Mouse (Mus musculus) hindbrain, embryonic 10.5 days (tissue): ENCODE data around the gene Col4a2. TPM values are rescaled to one million over a fixed set of nuclear protein-coding genes. Genes with fewer than 3 reads are reported as not detected.

Experiments
- DNase-seq: peaks from one replicate; pipeline ENCODE4 v3.0.0-alpha.2; 2017; ENCODE audit warnings: low spot score
- H3K27ac ChIP-seq: fragments of 300-500 bp; sonication (generic); 2 replicates; pipeline ENCODE4 v1.5.1; 2016; ENCODE audit warnings: mild to moderate bottlenecking, moderate library complexity
- H3K27me3 ChIP-seq: fragments of 300-500 bp; sonication (generic); 2 replicates; pipeline ENCODE4 v1.6.1; 2016; ENCODE audit warnings: mild to moderate bottlenecking; ENCODE audit not compliant: poor library complexity, insufficient read depth, severe bottlenecking
- H3K36me3 ChIP-seq: fragments of 300-500 bp; sonication (generic); 2 replicates; pipeline ENCODE4 v1.6.1; 2016; ENCODE audit warnings: mild to moderate bottlenecking, moderate library complexity
- H3K4me1 ChIP-seq: fragments of 300-500 bp; sonication (generic); replicated peaks from 2 replicates; pipeline ENCODE4 v1.6.1; 2016; ENCODE audit warnings: mild to moderate bottlenecking
- H3K4me3 ChIP-seq: fragments of 300-500 bp; sonication (generic); 2 replicates; pipeline ENCODE4 v1.5.1; 2016; ENCODE audit warnings: mild to moderate bottlenecking, moderate library complexity
- H3K9me3 ChIP-seq: fragments of 300-500 bp; sonication (generic); 2 replicates; pipeline ENCODE4 v1.6.1; 2016; ENCODE audit warnings: mild to moderate bottlenecking, moderate library complexity
- WGBS: fragments of 180-500 bp; shearing (Covaris S2); methylation state at CpG from one replicate; pipeline ENCODE4 v1.1.7; 2016; 5-methylcytosine and 5-hydroxymethylcytosine counted together
- polyA plus RNA-seq: library from polyadenylated mRNA; unstranded; fragments of >200 nt; fragmentation: Nextera tagmentation; extraction: Ambion mirVana; gene quantifications from 2 replicates; pipeline ENCODE4 v1.2.1, GENCODE M21; 2016

Gene Col4a2
- polyA plus RNA-seq, 1 experiment from 2014 or later: 52.9 TPM

- no peak for DNase-seq
- peaks cover 33% of the 10 kb centered on the region for H3K4me1 ChIP-seq
- H3K27ac ChIP-seq: no peak overlapping the region
- peaks cover 50% of the 10 kb centered on the region for H3K27me3 ChIP-seq
- H3K36me3 ChIP-seq: no peaks in the 10 kb centered on the region
- H3K4me3 ChIP-seq: no peak overlapping the region
- H3K9me3 ChIP-seq: peaks cover 4% of the 10 kb centered on the region; the same call in 1 of the 2 replicates
- 75% methylated on average over 7 of the region's 7 CpGs for WGBS
Measured at GRCm38 (mm10) chr8:11470694-11471093, 158.1 kb downstream of the Col4a2 start.

GRCm38 (mm10) chr8:11471309-11471708 lies 158.7 kb downstream of the Col4a2 start:
- no peak for DNase-seq
- H3K27me3 ChIP-seq: peaks cover 56% of the 10 kb centered on the region
- H3K4me1 ChIP-seq: peaks cover 32% of the 10 kb centered on the region
- H3K4me3 ChIP-seq: no peak overlapping the region
- peaks cover 4% of the 10 kb centered on the region; the same call in 1 of the 2 replicates for H3K9me3 ChIP-seq
- no peaks in the 10 kb centered on the region for H3K36me3 ChIP-seq
- H3K27ac ChIP-seq: no peak overlapping the region
- WGBS: 40% methylated on average over 8 of the region's 8 CpGs

GRCm38 (mm10) chr8:11473072-11473471 lies 160.5 kb downstream of the Col4a2 start:
- H3K4me1 ChIP-seq: peaks cover 48% of the 10 kb centered on the region
- H3K36me3 ChIP-seq: no peaks in the 10 kb centered on the region
- H3K4me3 ChIP-seq: no peak overlapping the region
- no peaks in the 10 kb centered on the region for H3K9me3 ChIP-seq
- peak overlapping the region; percentile 42; the same call in 1 of the 2 replicates for H3K27ac ChIP-seq
- no peak for DNase-seq
- H3K27me3 ChIP-seq: peaks cover 73% of the 10 kb centered on the region
- 37% methylated on average over 4 of the region's 4 CpGs for WGBS

- peaks cover 65% of the 10 kb centered on the region for H3K4me1 ChIP-seq
- H3K27ac ChIP-seq: no peak overlapping the region
- no peak for DNase-seq
- H3K9me3 ChIP-seq: no peaks in the 10 kb centered on the region
- WGBS: 3% methylated on average over 10 of the region's 10 CpGs
- no peaks in the 10 kb centered on the region for H3K36me3 ChIP-seq
- H3K4me3 ChIP-seq: no peak overlapping the region
- H3K27me3 ChIP-seq: peaks cover 97% of the 10 kb centered on the region
Measured at GRCm38 (mm10) chr8:11475397-11475796, 162.8 kb downstream of the Col4a2 start.

- no peaks in the 10 kb centered on the region for H3K9me3 ChIP-seq
- peaks cover 68% of the 10 kb centered on the region for H3K4me1 ChIP-seq
- no peak for DNase-seq
- 15% methylated on average over 2 of the region's 2 CpGs for WGBS
- H3K27me3 ChIP-seq: peaks cover 100% of the 10 kb centered on the region
- H3K36me3 ChIP-seq: no peaks in the 10 kb centered on the region
- H3K4me3 ChIP-seq: no peak overlapping the region
- H3K27ac ChIP-seq: no peak overlapping the region
Measured at GRCm38 (mm10) chr8:11475876-11476275, 163.3 kb downstream of the Col4a2 start.

- H3K4me1 ChIP-seq: peaks cover 65% of the 10 kb centered on the region
- H3K27me3 ChIP-seq: peaks cover 98% of the 10 kb centered on the region
- H3K36me3 ChIP-seq: no peaks in the 10 kb centered on the region
- no peaks in the 10 kb centered on the region for H3K9me3 ChIP-seq
- peak overlapping the region; percentile 39 for H3K4me3 ChIP-seq
- peak overlapping the region; percentile 16; the same call in 1 of the 2 replicates for H3K27ac ChIP-seq
- peak; percentile 52 for DNase-seq
- 3% methylated on average over 24 of the region's 24 CpGs for WGBS
Measured at GRCm38 (mm10) chr8:11476338-11477177, 164.0 kb downstream of the Col4a2 start.

GRCm38 (mm10) chr8:11477178-11477553 lies 164.6 kb downstream of the Col4a2 start:
- Histone ChIP-seq H3K4me1 (peaks cover 69% of the 10 kb centered on the region), H3K27ac (no peak overlapping the region), H3K4me3 (peak overlapping the region; percentile 39), H3K27me3 (peaks cover 98% of the 10 kb centered on the region), H3K36me3 (no peaks in the 10 kb centered on the region), H3K9me3 (no peaks in the 10 kb centered on the region)
- WGBS: 3% methylated on average over 9 of the region's 9 CpGs
- no peak for DNase-seq

- DNase-seq: peak; percentile 76
- no peaks in the 10 kb centered on the region for H3K36me3 ChIP-seq
- peaks cover 94% of the 10 kb centered on the region for H3K27me3 ChIP-seq
- H3K9me3 ChIP-seq: no peaks in the 10 kb centered on the region
- under 1% methylated on average over 69 of the region's 69 CpGs for WGBS
- H3K4me3 ChIP-seq: peak within 1 kb of the TSS; percentile 58
- H3K4me1 ChIP-seq: peaks cover 61% of the 10 kb centered on the region
- no peak within 1 kb of the TSS for H3K27ac ChIP-seq
Measured at GRCm38 (mm10) chr8:11477811-11478761, 165.5 kb downstream of the Col4a2 start, which contains the start of gene Rab20. Gene Rab20, minus strand, starts transcription at chr8:11478710.

- Histone ChIP-seq H3K4me3 (peak overlapping the region; percentile 58), H3K4me1 (peaks cover 55% of the 10 kb centered on the region), H3K27me3 (peaks cover 94% of the 10 kb centered on the region), H3K9me3 (no peaks in the 10 kb centered on the region), H3K36me3 (no peaks in the 10 kb centered on the region), H3K27ac (no peak overlapping the region)
- 2% methylated on average over 23 of the region's 23 CpGs for WGBS
- peak; percentile 35 for DNase-seq
Measured at GRCm38 (mm10) chr8:11478807-11479527, 166.4 kb downstream of the Col4a2 start.

GRCm38 (mm10) chr8:11479591-11479990 lies 167.0 kb downstream of the Col4a2 start:
- peak; percentile 20 for DNase-seq
- no peaks in the 10 kb centered on the region for H3K36me3 ChIP-seq
- peaks cover 88% of the 10 kb centered on the region for H3K27me3 ChIP-seq
- H3K9me3 ChIP-seq: no peaks in the 10 kb centered on the region
- peaks cover 55% of the 10 kb centered on the region for H3K4me1 ChIP-seq
- 4% methylated on average over 14 of the region's 14 CpGs for WGBS
- no peak overlapping the region for H3K27ac ChIP-seq
- peak overlapping the region; percentile 58; the same call in 1 of the 2 replicates for H3K4me3 ChIP-seq

- no peak for DNase-seq
- peaks cover 71% of the 10 kb centered on the region for H3K27me3 ChIP-seq
- WGBS: 53% methylated on average over 3 of the region's 3 CpGs
- peaks cover 37% of the 10 kb centered on the region for H3K4me1 ChIP-seq
- no peaks in the 10 kb centered on the region for H3K36me3 ChIP-seq
- no peak overlapping the region for H3K27ac ChIP-seq
- no peak overlapping the region for H3K4me3 ChIP-seq
- H3K9me3 ChIP-seq: no peaks in the 10 kb centered on the region
Measured at GRCm38 (mm10) chr8:11481876-11482275, 169.3 kb downstream of the Col4a2 start.

GRCm38 (mm10) chr8:11482537-11482936 lies 169.9 kb downstream of the Col4a2 start:
- Histone ChIP-seq H3K4me1 (peaks cover 32% of the 10 kb centered on the region), H3K36me3 (no peaks in the 10 kb centered on the region), H3K9me3 (no peaks in the 10 kb centered on the region), H3K27me3 (peaks cover 67% of the 10 kb centered on the region), H3K4me3 (no peak overlapping the region), H3K27ac (no peak overlapping the region)
- DNase-seq: no peak
- WGBS: 70% methylated on average over 3 of the region's 3 CpGs
